Mouse (Mus musculus) spleen, adult 2 months (tissue): ENCODE measurements around the gene Clca2.

Experiments
- CTCF ChIP-seq: fragments of 200-500 bp; IDR thresholded peaks from 2 replicates; pipeline ENCODE4 v1.5.1; 2011; ENCODE audit warnings: mild to moderate bottlenecking, inconsistent platforms; ENCODE audit not compliant: insufficient read depth, insufficient read length, insufficient replicate concordance; ENCODE audit errors: extremely low read depth
- POLR2A ChIP-seq: fragments of 200-500 bp; IDR thresholded peaks from 2 replicates; pipeline ENCODE4 v1.6.1; 2011; ENCODE audit warnings: low read depth, low read length, inconsistent platforms

GRCm38 (mm10) chr3:145105076-145105772, 6.0 kb upstream of the Clca2 start:
- TF ChIP-seq CTCF (no peak), POLR2A (no peak)
